Mouse (Mus musculus): Measurements from ENCODE around the gene Ppp1r1c. TPM values are rescaled to one million over a fixed set of nuclear protein-coding genes. Genes with fewer than 3 reads are reported as not detected.

The Ppp1r1c gene
- polyA plus RNA-seq, 1 experiment from 2014 or later = not detected

GRCm38 (mm10) chr2:79677663-79678257 lies 29.8 kb upstream of the Ppp1r1c start:
- Histone ChIP-seq H3K27ac (ENCODE audit: low read length) (no peak overlapping the region), H3K4me3 (ENCODE audit: low read depth, low read length) (no peak overlapping the region), H3K9ac (replicated peaks; ENCODE audit: low read depth) (no peak overlapping the region), H3K27me3 (replicated peaks; ENCODE audit: insufficient read depth, low read length) (no peaks in the 10 kb centered on the region), H3K4me2 (replicated peaks; ENCODE audit: low read depth, low read length) (no peak overlapping the region), H3K36me3 (ENCODE audit: insufficient read depth, low read length) (no peaks in the 10 kb centered on the region), H3K9me3 (ENCODE audit: low read length) (no peaks in the 10 kb centered on the region), H3K4me1 (ENCODE audit: insufficient read depth, low read depth, low read length) (no peaks in the 10 kb centered on the region)
- 42% methylated on average over 1 of the region's 1 CpGs for WGBS
- TF ChIP-seq CTCF (IDR thresholded peaks at IDR 0.05) (no peak), EP300 (IDR thresholded peaks at IDR 0.05) (no peak)
- ATAC-seq = no peak
- no peak for DNase-seq (ENCODE audit: low spot score)

GRCm38 (mm10) chr2:79681672-79682071 lies 25.9 kb upstream of the Ppp1r1c start:
- no peak overlapping the region for H3K4me3 ChIP-seq (ENCODE audit: low read depth, low read length)
- H3K4me1 ChIP-seq (ENCODE audit: insufficient read depth, low read depth, low read length) = no peaks in the 10 kb centered on the region
- H3K9me3 ChIP-seq (ENCODE audit: low read length) = no peaks in the 10 kb centered on the region
- no peak for DNase-seq (ENCODE audit: low spot score)
- H3K27ac ChIP-seq (ENCODE audit: low read length) = no peak overlapping the region
- no peaks in the 10 kb centered on the region for H3K36me3 ChIP-seq (ENCODE audit: insufficient read depth, low read length)
- ATAC-seq = no peak
- TF ChIP-seq CTCF (IDR thresholded peaks at IDR 0.05) (no peak), EP300 (IDR thresholded peaks at IDR 0.05) (no peak)
- H3K4me2 ChIP-seq (replicated peaks; ENCODE audit: low read depth, low read length) = no peak overlapping the region
- WGBS = 30% methylated on average over 4 of the region's 4 CpGs
- no peak overlapping the region for H3K9ac ChIP-seq (replicated peaks; ENCODE audit: low read depth)
- H3K27me3 ChIP-seq (replicated peaks; ENCODE audit: insufficient read depth, low read length) = no peaks in the 10 kb centered on the region

- Histone ChIP-seq H3K4me1 (ENCODE audit: insufficient read depth, low read depth, low read length) (no peaks in the 10 kb centered on the region), H3K4me2 (replicated peaks; ENCODE audit: low read depth, low read length) (no peak overlapping the region), H3K27me3 (replicated peaks; ENCODE audit: insufficient read depth, low read length) (no peaks in the 10 kb centered on the region), H3K4me3 (ENCODE audit: low read depth, low read length) (no peak overlapping the region), H3K27ac (ENCODE audit: low read length) (no peak overlapping the region), H3K36me3 (ENCODE audit: insufficient read depth, low read length) (no peaks in the 10 kb centered on the region), H3K9me3 (ENCODE audit: low read length) (no peaks in the 10 kb centered on the region), H3K9ac (replicated peaks; ENCODE audit: low read depth) (no peak overlapping the region)
- TF ChIP-seq CTCF (IDR thresholded peaks at IDR 0.05) = no peak
- TF ChIP-seq EP300 (IDR thresholded peaks at IDR 0.05) = no peak
- DNase-seq (ENCODE audit: low spot score) = no peak
- no peak for ATAC-seq
- 92% methylated on average over 4 of the region's 4 CpGs for WGBS
Measured at GRCm38 (mm10) chr2:79683258-79683657, 24.3 kb upstream of the Ppp1r1c start.

GRCm38 (mm10) chr2:79690838-79691237 lies 16.7 kb upstream of the Ppp1r1c start:
- no peak overlapping the region for H3K4me3 ChIP-seq (ENCODE audit: low read depth, low read length)
- H3K36me3 ChIP-seq (ENCODE audit: insufficient read depth, low read length) = no peaks in the 10 kb centered on the region
- no peaks in the 10 kb centered on the region for H3K9me3 ChIP-seq (ENCODE audit: low read length)
- H3K9ac ChIP-seq (replicated peaks; ENCODE audit: low read depth) = no peak overlapping the region
- TF ChIP-seq CTCF (IDR thresholded peaks at IDR 0.05) = no peak
- no peak for TF ChIP-seq EP300 (IDR thresholded peaks at IDR 0.05)
- DNase-seq (ENCODE audit: low spot score) (no peak), ATAC-seq (no peak)
- no peak overlapping the region for H3K27ac ChIP-seq (ENCODE audit: low read length)
- H3K4me2 ChIP-seq (replicated peaks; ENCODE audit: low read depth, low read length) = no peak overlapping the region
- 38% methylated on average over 3 of the region's 3 CpGs for WGBS
- H3K4me1 ChIP-seq (ENCODE audit: insufficient read depth, low read depth, low read length) = no peaks in the 10 kb centered on the region
- H3K27me3 ChIP-seq (replicated peaks; ENCODE audit: insufficient read depth, low read length) = no peaks in the 10 kb centered on the region

GRCm38 (mm10) chr2:79695190-79695589 lies 12.4 kb upstream of the Ppp1r1c start:
- Histone ChIP-seq H3K4me1 (ENCODE audit: insufficient read depth, low read depth, low read length) (no peaks in the 10 kb centered on the region), H3K9me3 (ENCODE audit: low read length) (no peaks in the 10 kb centered on the region), H3K4me3 (ENCODE audit: low read depth, low read length) (no peak overlapping the region), H3K27ac (ENCODE audit: low read length) (no peak overlapping the region), H3K27me3 (replicated peaks; ENCODE audit: insufficient read depth, low read length) (no peaks in the 10 kb centered on the region), H3K36me3 (ENCODE audit: insufficient read depth, low read length) (no peaks in the 10 kb centered on the region), H3K4me2 (replicated peaks; ENCODE audit: low read depth, low read length) (no peak overlapping the region), H3K9ac (replicated peaks; ENCODE audit: low read depth) (no peak overlapping the region)
- DNase-seq (ENCODE audit: low spot score) = no peak
- no peak for ATAC-seq
- 85% methylated on average over 4 of the region's 4 CpGs for WGBS
- TF ChIP-seq CTCF (IDR thresholded peaks at IDR 0.05) (no peak), EP300 (IDR thresholded peaks at IDR 0.05) (no peak)

GRCm38 (mm10) chr2:79695939-79696338 lies 11.6 kb upstream of the Ppp1r1c start:
- 83% methylated on average over 12 of the region's 12 CpGs for WGBS
- H3K9me3 ChIP-seq (ENCODE audit: low read length) = no peaks in the 10 kb centered on the region
- no peak overlapping the region for H3K4me2 ChIP-seq (replicated peaks; ENCODE audit: low read depth, low read length)
- no peak overlapping the region for H3K9ac ChIP-seq (replicated peaks; ENCODE audit: low read depth)
- H3K27ac ChIP-seq (ENCODE audit: low read length) = no peak overlapping the region
- no peaks in the 10 kb centered on the region for H3K36me3 ChIP-seq (ENCODE audit: insufficient read depth, low read length)
- ATAC-seq (0 out of 2 replicates have a peak, but pooled peaks have one; percentile 16), DNase-seq (ENCODE audit: low spot score) (peak; percentile 43)
- no peaks in the 10 kb centered on the region for H3K27me3 ChIP-seq (replicated peaks; ENCODE audit: insufficient read depth, low read length)
- no peaks in the 10 kb centered on the region for H3K4me1 ChIP-seq (ENCODE audit: insufficient read depth, low read depth, low read length)
- TF ChIP-seq CTCF (IDR thresholded peaks at IDR 0.05) = no peak
- TF ChIP-seq EP300 (IDR thresholded peaks at IDR 0.05) = no peak
- H3K4me3 ChIP-seq (ENCODE audit: low read depth, low read length) = no peak overlapping the region

Measured in lung, postnatal 0 days (tissue).